Mouse (Mus musculus): ENCODE data around the gene Tmem206. TPM values are rescaled to one million over a fixed set of nuclear protein-coding genes. Genes with fewer than 3 reads are reported as not detected.

Gene Tmem206
- polyA plus RNA-seq, 1 experiment = 22.2 TPM

DNA sequence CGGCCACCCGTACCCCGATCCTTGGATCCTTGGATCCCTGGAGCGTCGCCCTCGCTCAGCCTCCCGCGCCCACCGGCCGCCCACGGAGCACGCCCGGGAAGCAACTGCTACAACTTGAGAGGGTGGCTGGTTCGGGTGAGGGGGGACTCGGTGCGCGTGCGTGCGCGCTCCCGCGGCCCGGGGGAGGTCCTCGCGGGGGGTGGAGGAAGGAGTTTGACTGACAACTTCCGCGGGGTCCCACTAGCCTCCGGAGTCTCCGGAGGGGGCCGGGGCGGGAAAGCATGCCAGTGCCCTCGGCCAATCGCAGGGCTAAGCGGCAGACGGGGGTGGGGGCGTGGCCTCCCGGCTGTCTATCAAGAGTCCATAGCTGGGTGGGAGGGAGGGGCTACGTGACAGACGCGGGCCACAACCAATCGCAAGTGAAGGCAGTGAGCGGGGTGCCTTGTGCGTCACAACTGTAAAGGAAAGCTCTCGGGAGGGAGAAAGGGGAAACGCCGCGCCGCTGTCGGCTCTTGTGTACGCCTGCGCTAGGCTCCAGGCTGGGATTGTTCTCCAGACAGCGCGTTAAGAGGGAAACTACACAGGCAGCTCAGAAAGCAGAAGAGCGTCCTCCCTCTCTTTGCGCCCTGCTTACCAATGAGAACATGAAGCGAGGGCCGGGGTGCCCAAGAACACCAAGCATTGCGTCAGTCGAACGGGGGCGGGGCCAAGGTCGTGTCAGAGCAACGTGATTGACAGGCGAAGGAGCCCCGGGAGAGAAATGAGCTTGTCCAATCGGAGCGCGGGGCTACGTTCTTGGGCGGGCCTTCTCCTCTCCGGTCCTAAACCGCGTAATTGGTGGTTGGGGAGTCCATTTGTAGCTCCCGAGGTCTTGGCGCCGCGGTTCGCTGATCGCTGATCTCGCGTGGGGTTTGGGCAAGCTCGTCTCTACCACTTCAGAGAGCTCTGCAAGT, 71.5 kb downstream of the Tmem206 start:
- TF ChIP-seq CTCF (conservative IDR thresholded peaks at IDR 0.05; ENCODE audit: insufficient read depth, insufficient read length, low read depth, low read length) = no peak
- peak; percentile 91 for TF ChIP-seq POLR2A (IDR thresholded peaks at IDR 0.05; ENCODE audit: low read depth, low read length)
- H3K36me3 ChIP-seq (ENCODE audit: control insufficient read depth, insufficient read depth, low read length) = no peaks in the 10 kb centered on the region
- peak overlapping the region; percentile 100 for H3K4me3 ChIP-seq (ENCODE audit: insufficient read depth, low read depth, low read length)
- peak; percentile 100 for DNase-seq
- under 1% methylated on average over 82 of the region's 82 CpGs for WGBS
- peak overlapping the region; percentile 100 for H3K27ac ChIP-seq (ENCODE audit: insufficient read depth, low read depth, low read length)
- no peaks in the 10 kb centered on the region for H3K27me3 ChIP-seq (replicated peaks; ENCODE audit: control insufficient read depth, insufficient read depth, low read length)
- H3K4me1 ChIP-seq (ENCODE audit: control insufficient read depth, insufficient read depth, low read length) = peaks cover 3% of the 10 kb centered on the region

Other genes starting within 250 kb of the Tmem206 start
- gene Batf3, start 228.1 kb upstream of the Tmem206 start, polyA plus RNA-seq (2012; rRNA removed) = 4.1 and 4.9 TPM in 2 replicates
- not detected in 2 replicates for gene Fam71a, start 161.1 kb upstream of the Tmem206 start, polyA plus RNA-seq (2012; rRNA removed)
- gene Atf3, start 107.9 kb upstream of the Tmem206 start, polyA plus RNA-seq (2012; rRNA removed) = 1.2 and 1.5 TPM in 2 replicates
- 146 and 165 TPM in 2 replicates for gene Nenf, start 7.7 kb upstream of the Tmem206 start, polyA plus RNA-seq (2012; rRNA removed)
- 69.6 and 73.2 TPM in 2 replicates for gene Ppp2r5a, start 77.4 kb downstream of the Tmem206 start, polyA plus RNA-seq (2012; rRNA removed)
- 0.14 and 0.20 TPM in 2 replicates for gene Dtl, start 249.6 kb downstream of the Tmem206 start, polyA plus RNA-seq (2012; rRNA removed)
- 12.2 and 12.7 TPM in 2 replicates for gene Ints7, start 249.7 kb downstream of the Tmem206 start, polyA plus RNA-seq (2012; rRNA removed)

Measured in kidney, adult 2 months (tissue).